Mouse (Mus musculus) ES-E14 (cell line): ENCODE measurements at regions not wholly inside any gene's neighbourhood (a gene's known extent, or its start where the extent isn't known, plus 50 kb on each side); places are given as distances from the start of the nearest gene placed in this dataset.

Source experiments
- DNase-seq: peaks from one replicate; pipeline ENCODE4 v3.0.0-alpha.2; 2013; ENCODE audit warnings: low read depth, low spot score
- H3K27ac ChIP-seq: 2 replicates; pipeline ENCODE4 v1.5.1; 2012; ENCODE audit warnings: low read depth, mild to moderate bottlenecking, low read length, moderate library complexity, mixed read lengths; ENCODE audit not compliant: poor library complexity, insufficient read depth, severe bottlenecking
- H3K36me3 ChIP-seq: 2 replicates; pipeline ENCODE4 v1.6.1; 2012; ENCODE audit warnings: mild to moderate bottlenecking, low read length, moderate library complexity, mixed read lengths; ENCODE audit not compliant: control insufficient read depth, poor library complexity, insufficient read depth, severe bottlenecking
- H3K4me1 ChIP-seq, 2 experiments: fragments of 150-350 bp in 1 of 2; sonication (generic) in 1 of 2; 2 replicates each; pipeline ENCODE4 v1.6.1; 2012; ENCODE audit warnings: low read length in 2 of 2, mild to moderate bottlenecking in 1 of 2, mixed read lengths in 1 of 2; ENCODE audit not compliant: control insufficient read depth in 2 of 2, insufficient read depth in 2 of 2, poor library complexity in 1 of 2
- H3K4me3 ChIP-seq, 2 experiments: fragments of 150-350 bp in 1 of 2; sonication (generic) in 1 of 2; 2 replicates each; pipeline ENCODE4 v1.5.1; 2012; ENCODE audit warnings: low read length in 2 of 2, low read depth in 1 of 2, mild to moderate bottlenecking in 1 of 2, mixed read lengths in 1 of 2; ENCODE audit not compliant: insufficient read depth in 1 of 2, poor library complexity in 1 of 2, severe bottlenecking in 1 of 2
- H3K9ac ChIP-seq: 2 replicates; pipeline ENCODE4 v1.6.1; 2012; ENCODE audit warnings: low read depth, mild to moderate bottlenecking, low read length, mixed read lengths; ENCODE audit not compliant: poor library complexity, insufficient read depth, severe bottlenecking
- H3K9me3 ChIP-seq: fragments of 150-350 bp; sonication (generic); 2 replicates; pipeline ENCODE4 v1.6.1; 2012; ENCODE audit warnings: low read depth, mild to moderate bottlenecking, low read length; ENCODE audit not compliant: control insufficient read depth, insufficient read depth
- CHD2 ChIP-seq: IDR thresholded peaks from 2 replicates; pipeline ENCODE4 v1.6.1; 2014; ENCODE audit warnings: mild to moderate bottlenecking, low read depth, low read length, inconsistent platforms
- HCFC1 ChIP-seq: IDR thresholded peaks from 2 replicates; pipeline ENCODE4 v1.6.1; 2012; ENCODE audit warnings: low read length, inconsistent platforms, borderline replicate concordance; ENCODE audit not compliant: insufficient read depth
- MAFK ChIP-seq: IDR thresholded peaks from 2 replicates; pipeline ENCODE4 v1.6.1; 2014; ENCODE audit warnings: mild to moderate bottlenecking, low read depth, low read length, inconsistent platforms; ENCODE audit not compliant: insufficient read depth
- ZC3H11A ChIP-seq: IDR thresholded peaks from 2 replicates; pipeline ENCODE4 v1.6.1; 2012; ENCODE audit warnings: low read depth, mild to moderate bottlenecking, inconsistent platforms, low read length, borderline replicate concordance
- ZNF384 ChIP-seq: IDR thresholded peaks from 2 replicates; pipeline ENCODE4 v1.6.1; 2012; ENCODE audit warnings: low read depth, low read length, inconsistent platforms
- in situ Hi-C, 2 experiments: fragments of 600-800 bp; cut with MboI; formaldehyde crosslinking; loops; one replicate each; pipeline ENCODE4 v1.15.1; 2025; ENCODE audit warnings: low sequenced_read_pairs in 2 of 2, inconsistent platforms in 1 of 2; ENCODE audit not compliant: unreplicated experiment in 2 of 2

- TF ChIP-seq MAFK (no peak), ZC3H11A (no peak), ZNF384 (no peak), CHD2 (no peak), HCFC1 (no peak)
- no peak overlapping the region for H3K4me3 ChIP-seq
- no peaks in the 10 kb centered on the region for H3K36me3 ChIP-seq
- DNase-seq: no peak
- no peaks in the 10 kb centered on the region for H3K9me3 ChIP-seq
- H3K4me1 ChIP-seq: no peaks in the 10 kb centered on the region
- in situ Hi-C loops: no loop called here
- no peak overlapping the region for H3K9ac ChIP-seq
- H3K27ac ChIP-seq: no peak overlapping the region
Measured at GRCm38 (mm10) chr11:52685436-52685835, 79.0 kb upstream of the Fstl4 start.

GRCm38 (mm10) chr11:52692701-52693100 lies 71.7 kb upstream of the Fstl4 start:
- TF ChIP-seq ZNF384: no peak
- TF ChIP-seq HCFC1: no peak
- no peaks in the 10 kb centered on the region for H3K9me3 ChIP-seq
- H3K27ac ChIP-seq: no peak overlapping the region
- DNase-seq: peak; percentile 16
- H3K4me1 ChIP-seq: peaks cover 2 to 4% of the 10 kb centered on the region in 2 experiments; a peak in 2 of 4 replicates
- H3K9ac ChIP-seq: no peak overlapping the region
- no peak overlapping the region for H3K4me3 ChIP-seq
- no peaks in the 10 kb centered on the region for H3K36me3 ChIP-seq
- in situ Hi-C loops: no loop called here

GRCm38 (mm10) chr11:52701682-52702081 lies 62.8 kb upstream of the Fstl4 start:
- Histone ChIP-seq H3K4me1 (no peaks in the 10 kb centered on the region), H3K9ac (no peak overlapping the region), H3K36me3 (no peaks in the 10 kb centered on the region), H3K27ac (no peak overlapping the region), H3K4me3 (no peak overlapping the region), H3K9me3 (no peaks in the 10 kb centered on the region)
- in situ Hi-C loops: no loop called here
- TF ChIP-seq ZC3H11A: no peak
- TF ChIP-seq ZNF384: no peak
- TF ChIP-seq CHD2: no peak
- TF ChIP-seq HCFC1: no peak
- no peak for TF ChIP-seq MAFK
- no peak for DNase-seq

- Histone ChIP-seq H3K4me1 (no peaks in the 10 kb centered on the region), H3K9ac (no peak overlapping the region)
- in situ Hi-C loops: no loop called here
Measured at GRCm38 (mm10) chr11:52703391-52703790, 61.0 kb upstream of the Fstl4 start.

More at GRCm38 (mm10) chr11:52703391-52703790, 61.0 kb upstream of the Fstl4 start:
- H3K27ac ChIP-seq: no peak overlapping the region; the same call in 1 of the 2 replicates
- no peak for DNase-seq
- no peaks in the 10 kb centered on the region for H3K9me3 ChIP-seq
- TF ChIP-seq ZC3H11A (no peak), MAFK (no peak), HCFC1 (no peak), ZNF384 (no peak), CHD2 (no peak)
- H3K36me3 ChIP-seq: no peaks in the 10 kb centered on the region
- no peak overlapping the region for H3K4me3 ChIP-seq
